Comparison of ENCODE assay signal across 11 mouse cellular contexts in genomic region chr16:32656794-32657193, GRCm38 (mm10). TPM values are rescaled to one million over a fixed set of nuclear protein-coding genes. Genes with fewer than 3 reads are reported as not detected.
A peak's percentile ranks its signal among the peaks of the same experiment; 100 is the strongest.
DNase-seq lines count a peak whose midpoint lies in the region.
"Had no signal": no experiment of that assay in that cellular context is flagged by ENCODE, and none has a peak within 500 bp of the region (broad histone marks: within the 10 kb centered on the region; RNA-seq: fewer than 3 reads in every experiment).

No protein-coding gene starts in this region.

- peak; percentile 57 for DNase-seq in cerebellum, adult 9-10 months
- no peak for DNase-seq in cerebellum, adult 11 months
- DNase-seq in retina, postnatal 1 day = peak; percentile 42
- no peak for DNase-seq in retina, embryonic 14.5 days (ENCODE audit: low spot score)
- DNase-seq in adrenal gland, postnatal 36 days = peak; percentile 67 to 77
- peak; percentile 82 to 87 for DNase-seq in lung, postnatal 4 days
- no peak for DNase-seq in natural killer cell, adult 2 months (ENCODE audit: low spot score in 2 of 2)
- no peak for DNase-seq in yolk sac, embryonic 10.5 days (ENCODE audit: low spot score)
- DNase-seq: liver; spleen, adult 18-20 months; thymus, postnatal 14 days had no signal

RNA-seq across cellular contexts. Expression of gene Tnk2, which starts 13.1 kb away (rescaled TPM):
- total RNA-seq in adrenal gland, postnatal 36 days (2021) = 10 to 100 TPM; 31.1 to 36.4 TPM

RNA-seq across cellular contexts. Expression of gene Tfrc, which starts 48.1 kb away (rescaled TPM):
- total RNA-seq in adrenal gland, postnatal 36 days (2021) = 10 to 100 TPM; 21.2 to 75.7 TPM

Comparison
In these comparisons a context has a peak if more than half of its experiments do, and no peak if none do; other contexts are left out.
1. DNase-seq: peak in cerebellum, adult 9-10 months (single experiment), retina, postnatal 1 day (single experiment), adrenal gland, postnatal 36 days (2 of 2) and lung, postnatal 4 days (2 of 2); none in cerebellum, adult 11 months (single experiment), retina, embryonic 14.5 days (single experiment), natural killer cell, adult 2 months (0 of 2) and yolk sac, embryonic 10.5 days (single experiment).